In genomic region chr5:30115718-30116117, GRCm38 (mm10) we compare ENCODE assay signal across 18 mouse cellular contexts. TPM values are rescaled to one million over a fixed set of nuclear protein-coding genes. Genes with fewer than 3 reads are reported as not detected.
DNase-seq lines count a peak whose midpoint lies in the region; ATAC-seq and TF ChIP-seq lines count a peak whose summit lies in the region.
"Had no signal": no experiment of that assay in that cellular context is flagged by ENCODE, and none has a peak within 500 bp of the region (broad histone marks: within the 10 kb centered on the region; RNA-seq: fewer than 3 reads in every experiment).

No protein-coding gene starts in this region.

- H3K27me3 ChIP-seq in kidney, postnatal 0 days (ENCODE audit: insufficient read depth, low read length) = peaks cover 7% of the 10 kb centered on the region; the same call in 1 of the 2 replicates
- H3K27me3 ChIP-seq in midbrain, postnatal 0 days (ENCODE audit: insufficient read depth, low read length) = peaks cover 3% of the 10 kb centered on the region; the same call in 1 of the 2 replicates
- peaks cover 26% of the 10 kb centered on the region for H3K27me3 ChIP-seq in midbrain, embryonic 13.5 days
- H3K27me3 ChIP-seq in limb, embryonic 10.5 days (ENCODE audit: low read depth, poor library complexity, severe bottlenecking) = peaks cover 63% of the 10 kb centered on the region

- no peak overlapping the region for H3K9ac ChIP-seq in kidney, postnatal 0 days (ENCODE audit: low read depth, low read length)
- H3K9ac ChIP-seq in midbrain, postnatal 0 days (replicated peaks; ENCODE audit: low read length, poor library complexity, severe bottlenecking) = no peak overlapping the region
- no peak overlapping the region for H3K9ac ChIP-seq in midbrain, embryonic 13.5 days (replicated peaks)
- H3K9ac ChIP-seq: embryonic facial prominence, embryonic 15.5 days had no signal

- no peak overlapping the region for H3K4me3 ChIP-seq in kidney, postnatal 0 days (replicated peaks; ENCODE audit: low read depth, low read length)
- no peak overlapping the region for H3K4me3 ChIP-seq in midbrain, postnatal 0 days (ENCODE audit: low read depth, low read length)
- H3K4me3 ChIP-seq in midbrain, embryonic 13.5 days (replicated peaks) = no peak overlapping the region
- H3K4me3 ChIP-seq in limb, embryonic 10.5 days = no peak overlapping the region
- H3K4me3 ChIP-seq: myocyte had no signal

- peaks cover 12% of the 10 kb centered on the region; the same call in 1 of the 2 replicates for H3K36me3 ChIP-seq in kidney, postnatal 0 days (ENCODE audit: insufficient read depth, low read length)
- H3K36me3 ChIP-seq in midbrain, postnatal 0 days (ENCODE audit: insufficient read depth, low read length) = peaks cover 31% of the 10 kb centered on the region
- peaks cover 72% of the 10 kb centered on the region for H3K36me3 ChIP-seq in midbrain, embryonic 13.5 days
- peaks cover 44% of the 10 kb centered on the region for H3K36me3 ChIP-seq in limb, embryonic 10.5 days

- no peak for DNase-seq in kidney, postnatal 0 days (ENCODE audit: low spot score)
- no peak for DNase-seq in kidney, postnatal 36 days
- no peak for DNase-seq in midbrain, postnatal 0 days (ENCODE audit: low spot score)
- peak; percentile 69 for DNase-seq in ZHBTc4 (ENCODE audit: low read depth, low spot score)
- DNase-seq in limb, embryonic 10.5 days (ENCODE audit: low spot score) = peak; percentile 41
- no peak for DNase-seq in ovary, postnatal 36 days (ENCODE audit: low spot score)
- DNase-seq: cerebellum, adult 11-12 months; cerebellum, postnatal 36 days; gastrocnemius, postnatal 25 days; right cerebral cortex, postnatal 25 days had no signal

- no peak overlapping the region for H3K27ac ChIP-seq in kidney, postnatal 0 days
- H3K27ac ChIP-seq in midbrain, postnatal 0 days (ENCODE audit: low read depth, low read length) = no peak overlapping the region
- no peak overlapping the region for H3K27ac ChIP-seq in midbrain, embryonic 13.5 days
- H3K27ac ChIP-seq in limb, embryonic 10.5 days = no peak overlapping the region
- H3K27ac ChIP-seq: embryonic facial prominence, embryonic 15.5 days had no signal

- no peaks in the 10 kb centered on the region for H3K9me3 ChIP-seq in kidney, postnatal 0 days (replicated peaks; ENCODE audit: low read length)
- no peaks in the 10 kb centered on the region for H3K9me3 ChIP-seq in midbrain, postnatal 0 days (ENCODE audit: low read length)
- H3K9me3 ChIP-seq in midbrain, embryonic 13.5 days = no peaks in the 10 kb centered on the region
- no peaks in the 10 kb centered on the region for H3K9me3 ChIP-seq in limb, embryonic 10.5 days (replicated peaks)
- H3K9me3 ChIP-seq: embryonic facial prominence, embryonic 15.5 days had no signal

- no peak for ATAC-seq in kidney, postnatal 0 days (replicated peaks; ENCODE audit: low FRiP score, low read depth)
- no peak for ATAC-seq in midbrain, postnatal 0 days (ENCODE audit: low FRiP score)
- ATAC-seq in midbrain, embryonic 13.5 days = no peak
- ATAC-seq: forebrain, embryonic 16.5 days had no signal

- no peak overlapping the region for H3K4me2 ChIP-seq in kidney, postnatal 0 days (ENCODE audit: low read length)
- H3K4me2 ChIP-seq in midbrain, postnatal 0 days (ENCODE audit: low read depth, low read length, poor library complexity, severe bottlenecking) = no peak overlapping the region
- no peak overlapping the region for H3K4me2 ChIP-seq in midbrain, embryonic 13.5 days (replicated peaks)

- WGBS in kidney, postnatal 0 days = 34% methylated on average over 10 of the region's 10 CpGs
- 53% methylated on average over 10 of the region's 10 CpGs for whole genome bisulfite sequencing in midbrain, postnatal 0 days
- 45% methylated on average over 10 of the region's 10 CpGs for WGBS in midbrain, embryonic 13.5 days
- WGBS in limb, embryonic 10.5 days = 18% methylated on average over 10 of the region's 10 CpGs

- peaks cover 12% of the 10 kb centered on the region for H3K4me1 ChIP-seq in kidney, postnatal 0 days (replicated peaks; ENCODE audit: insufficient read depth, low read length)
- peaks cover 5% of the 10 kb centered on the region for H3K4me1 ChIP-seq in midbrain, postnatal 0 days (ENCODE audit: insufficient read depth, low read length)
- peaks cover 32% of the 10 kb centered on the region for H3K4me1 ChIP-seq in midbrain, embryonic 13.5 days (replicated peaks)
- H3K4me1 ChIP-seq in limb, embryonic 10.5 days = peaks cover 27% of the 10 kb centered on the region

- TF ChIP-seq CTCF in kidney, postnatal 0 days (IDR thresholded peaks at IDR 0.05; ENCODE audit: low read depth) = peak; percentile 45
- TF ChIP-seq CTCF in midbrain, postnatal 0 days (IDR thresholded peaks at IDR 0.05) = peak; percentile 36

RNA-seq across cellular contexts. Expression of gene 3110082J24Rik, which starts 9.8 kb away (rescaled TPM):
- polyA plus RNA-seq in kidney, postnatal 0 days (2015; fragmentation: Nextera tagmentation; extraction: Ambion mirVana) = not detected in 2 replicates
- total RNA-seq in midbrain, postnatal 0 days (2014; rRNA removed) = 3.3 and 4.3 TPM in 2 replicates
- polyA plus RNA-seq in midbrain, postnatal 0 days (2015; fragmentation: Nextera tagmentation; extraction: Ambion mirVana) = 2.6 and 3.8 TPM in 2 replicates
- polyA plus RNA-seq in midbrain, embryonic 13.5 days (2015; fragmentation: Nextera tagmentation; extraction: Ambion mirVana) = 7.6 and 9.9 TPM in 2 replicates
- not detected in 2 replicates for polyA plus RNA-seq in limb, embryonic 10.5 days (2016; fragmentation: Nextera tagmentation; extraction: Ambion mirVana)
- total RNA-seq: adrenal gland, adult 18-20 months; gastrocnemius, postnatal 25 days; heart, postnatal 25 days had no signal
- polyA plus RNA-seq: embryonic facial prominence, embryonic 15.5 days; kidney, embryonic 14.5 days; limb, embryonic 14.5 days had no signal

RNA-seq across cellular contexts. Expression of gene Garem2, which starts 10.8 kb away (rescaled TPM):
- 0.33 and 0.36 TPM in 2 replicates for polyA plus RNA-seq in kidney, postnatal 0 days (2015; fragmentation: Nextera tagmentation; extraction: Ambion mirVana)
- 18.1 and 20.6 TPM in 2 replicates for total RNA-seq in midbrain, postnatal 0 days (2014; rRNA removed)
- 8.9 and 9.9 TPM in 2 replicates for polyA plus RNA-seq in midbrain, postnatal 0 days (2015; fragmentation: Nextera tagmentation; extraction: Ambion mirVana)
- 13.5 and 20.6 TPM in 2 replicates for polyA plus RNA-seq in midbrain, embryonic 13.5 days (2015; fragmentation: Nextera tagmentation; extraction: Ambion mirVana)
- 0.23 and 0.46 TPM in 2 replicates for polyA plus RNA-seq in limb, embryonic 10.5 days (2016; fragmentation: Nextera tagmentation; extraction: Ambion mirVana)
- total RNA-seq: adrenal gland, adult 18-20 months; gastrocnemius, postnatal 25 days had no signal

RNA-seq across cellular contexts. Expression of gene Hadha, which starts 39.2 kb away (rescaled TPM):
- polyA plus RNA-seq in kidney, postnatal 0 days (2015; fragmentation: Nextera tagmentation; extraction: Ambion mirVana) = 171 and 193 TPM in 2 replicates
- 42.3 and 54.1 TPM in 2 replicates for total RNA-seq in midbrain, postnatal 0 days (2014; rRNA removed)
- 58.7 and 59.8 TPM in 2 replicates for polyA plus RNA-seq in midbrain, postnatal 0 days (2015; fragmentation: Nextera tagmentation; extraction: Ambion mirVana)
- polyA plus RNA-seq in midbrain, embryonic 13.5 days (2015; fragmentation: Nextera tagmentation; extraction: Ambion mirVana) = 72.2 and 73.2 TPM in 2 replicates
- polyA plus RNA-seq in limb, embryonic 10.5 days (2016; fragmentation: Nextera tagmentation; extraction: Ambion mirVana) = 105 and 119 TPM in 2 replicates

RNA-seq across cellular contexts. Expression of gene Hadhb, which starts 39.3 kb away (rescaled TPM):
- 215 and 229 TPM in 2 replicates for polyA plus RNA-seq in kidney, postnatal 0 days (2015; fragmentation: Nextera tagmentation; extraction: Ambion mirVana)
- total RNA-seq in midbrain, postnatal 0 days (2014; rRNA removed) = 49.9 and 56.8 TPM in 2 replicates
- 41.1 and 47.0 TPM in 2 replicates for polyA plus RNA-seq in midbrain, postnatal 0 days (2015; fragmentation: Nextera tagmentation; extraction: Ambion mirVana)
- 61.1 and 62.4 TPM in 2 replicates for polyA plus RNA-seq in midbrain, embryonic 13.5 days (2015; fragmentation: Nextera tagmentation; extraction: Ambion mirVana)
- polyA plus RNA-seq in limb, embryonic 10.5 days (2016; fragmentation: Nextera tagmentation; extraction: Ambion mirVana) = 120 and 126 TPM in 2 replicates

RNA-seq across cellular contexts. Expression of gene Tyms, which starts 42.3 kb away (rescaled TPM):
- 137 and 160 TPM in 2 replicates for polyA plus RNA-seq in kidney, postnatal 0 days (2015; fragmentation: Nextera tagmentation; extraction: Ambion mirVana)
- total RNA-seq in midbrain, postnatal 0 days (2014; rRNA removed) = 9.1 and 11.3 TPM in 2 replicates
- polyA plus RNA-seq in midbrain, postnatal 0 days (2015; fragmentation: Nextera tagmentation; extraction: Ambion mirVana) = 17.8 and 21.2 TPM in 2 replicates
- polyA plus RNA-seq in midbrain, embryonic 13.5 days (2015; fragmentation: Nextera tagmentation; extraction: Ambion mirVana) = 98.4 and 99.3 TPM in 2 replicates
- 404 and 416 TPM in 2 replicates for polyA plus RNA-seq in limb, embryonic 10.5 days (2016; fragmentation: Nextera tagmentation; extraction: Ambion mirVana)

Comparison
In these comparisons a context has a peak if more than half of its experiments do, and no peak if none do; other contexts are left out.
1. DNase-seq: peak in ZHBTc4 (single experiment) and limb, embryonic 10.5 days (single experiment); none in kidney, postnatal 0 days (single experiment), kidney, postnatal 36 days (0 of 2), midbrain, postnatal 0 days (single experiment) and ovary, postnatal 36 days (single experiment).